Mouse (Mus musculus) heart, adult 10 weeks (tissue): ENCODE results near the gene Ring1. TPM values are rescaled to one million over a fixed set of nuclear protein-coding genes. Genes with fewer than 3 reads are reported as not detected.

Experiments
- polyA plus RNA-seq: library from polyadenylated mRNA; stranded (reverse); fragments of 350-450 nt; fragmentation: Illumina TruSeq; extraction: RNeasy Lipid Tissue Mini Kit (QIAGEN cat#74804); gene quantifications from one replicate; pipeline ENCODE4 v1.2.3, GENCODE M21; 2014; ENCODE audit warnings: low read depth, low replicate concordance

Gene Ring1
- 25.6 TPM for polyA plus RNA-seq

GRCm38 (mm10) chr17:34024317-34024821 lies at the start of gene Ring1:
TSS of gene Ring1 (minus strand) at chr17:34024680.

GRCm38 (mm10) chr17:34038878-34039561 lies 14.5 kb upstream of the Ring1 start, which contains the start of gene Col11a2:
TSS of gene Col11a2 (plus strand) at chr17:34039437.

GRCm38 (mm10) chr17:34031465-34032173 lies 7.1 kb upstream of the Ring1 start, which contains the start of the genes Slc39a7 and Rxrb:
TSS of gene Slc39a7 (minus strand) at chr17:34031682.
TSS of gene Rxrb (plus strand) at chr17:34031812.

GRCm38 (mm10) chr17:34027656-34028223 lies 3.3 kb upstream of the Ring1 start, which contains the start of gene H2-Ke6:
TSS of gene H2-Ke6 (minus strand) at chr17:34028060.

GRCm38 (mm10) chr17:34000150-34000537 lies 24.3 kb downstream of the Ring1 start, which contains the start of gene H2-K1:
TSS of gene H2-K1 (minus strand) at chr17:34000347.

Other genes with a start within 250 kb of the Ring1 start
- 10.0 TPM for gene Angptl4, start 242.8 kb downstream of the Ring1 start, polyA plus RNA-seq
- gene Kank3, start 214.2 kb downstream of the Ring1 start, polyA plus RNA-seq = 106 TPM
- 651 TPM for gene Rps28, start 200.1 kb downstream of the Ring1 start, polyA plus RNA-seq
- gene Ndufa7, start 200.1 kb downstream of the Ring1 start, polyA plus RNA-seq = 757 TPM
- 28.3 TPM for gene Cd320, start 181.6 kb downstream of the Ring1 start, polyA plus RNA-seq
- not detected for gene Gm7029, start 150.8 kb downstream of the Ring1 start, polyA plus RNA-seq
- gene Kifc1, start 134.0 kb downstream of the Ring1 start, polyA plus RNA-seq = 1.3 TPM
- not detected for gene Platr17, start 119.5 kb downstream of the Ring1 start, polyA plus RNA-seq
- gene Daxx, start 115.3 kb downstream of the Ring1 start, polyA plus RNA-seq = 18.3 TPM
- 57.6 TPM for gene Tapbp, start 108.8 kb downstream of the Ring1 start, polyA plus RNA-seq
- 16.8 TPM for gene Zbtb22, start 108.8 kb downstream of the Ring1 start, polyA plus RNA-seq
- 46.9 TPM for gene Rgl2, start 95.1 kb downstream of the Ring1 start, polyA plus RNA-seq
- 93.3 TPM for gene Pfdn6, start 84.3 kb downstream of the Ring1 start, polyA plus RNA-seq
- 8.0 TPM for gene Wdr46, start 84.0 kb downstream of the Ring1 start, polyA plus RNA-seq
- 2.3 TPM for gene B3galt4, start 73.2 kb downstream of the Ring1 start, polyA plus RNA-seq
- 36.9 TPM for gene Vps52, start 68.9 kb downstream of the Ring1 start, polyA plus RNA-seq
- 892 TPM for gene Rps18, start 68.7 kb downstream of the Ring1 start, polyA plus RNA-seq
- 293 TPM for gene H2-K1, start 24.3 kb downstream of the Ring1 start, polyA plus RNA-seq
- gene H2-Ke6, start 3.4 kb upstream of the Ring1 start, polyA plus RNA-seq = 140 TPM
- gene Slc39a7, start 7.0 kb upstream of the Ring1 start, polyA plus RNA-seq = 68.0 TPM
- 42.4 TPM for gene Rxrb, start 7.1 kb upstream of the Ring1 start, polyA plus RNA-seq
- gene Col11a2, start 14.8 kb upstream of the Ring1 start, polyA plus RNA-seq = 1.5 TPM
- not detected for gene H2-Oa, start 67.7 kb upstream of the Ring1 start, polyA plus RNA-seq
- 5.4 TPM for gene H2-DMa, start 94.9 kb upstream of the Ring1 start, polyA plus RNA-seq
- 78.8 TPM for gene Brd2, start 98.0 kb upstream of the Ring1 start, polyA plus RNA-seq
- 0.99 TPM for gene H2-DMb2, start 118.6 kb upstream of the Ring1 start, polyA plus RNA-seq
- gene H2-DMb1, start 128.4 kb upstream of the Ring1 start, polyA plus RNA-seq = 2.1 TPM
- gene Tap1, start 162.9 kb upstream of the Ring1 start, polyA plus RNA-seq = 7.5 TPM
- 9.3 TPM for gene Psmb9, start 163.1 kb upstream of the Ring1 start, polyA plus RNA-seq
- 22.3 TPM for gene Psmb8, start 173.0 kb upstream of the Ring1 start, polyA plus RNA-seq
- gene Tap2, start 178.8 kb upstream of the Ring1 start, polyA plus RNA-seq = 26.4 TPM
- 1.0 TPM for gene H2-Ob, start 214.2 kb upstream of the Ring1 start, polyA plus RNA-seq
- 29.9 TPM for gene H2-Ab1, start 233.0 kb upstream of the Ring1 start, polyA plus RNA-seq